In genomic region chrX:74429290-74429821, GRCm38 (mm10) we compare ENCODE assay signal across 8 mouse cellular contexts. TPM values are rescaled to one million over a fixed set of nuclear protein-coding genes. Genes with fewer than 3 reads are reported as not detected.
DNase-seq lines count a peak whose midpoint lies in the region; ATAC-seq lines count a peak whose summit lies in the region.

No protein-coding gene starts in this region.

- H3K4me2 ChIP-seq in hindbrain, embryonic 14.5 days (replicated peaks) = peak overlapping the region; percentile 61

- H3K27ac ChIP-seq in hindbrain, embryonic 14.5 days = peak overlapping the region; percentile 84

- peaks cover 15% of the 10 kb centered on the region; the same call in 1 of the 2 replicates for H3K36me3 ChIP-seq in hindbrain, embryonic 14.5 days (replicated peaks; ENCODE audit: control insufficient read depth, insufficient read depth)

- ATAC-seq in hindbrain, embryonic 14.5 days (ENCODE audit: low FRiP score) = peak; percentile 70

- no peaks in the 10 kb centered on the region for H3K9me3 ChIP-seq in hindbrain, embryonic 14.5 days (ENCODE audit: control insufficient read depth, low read length)

- WGBS in hindbrain, embryonic 14.5 days = 21% methylated on average over 22 of the region's 22 CpGs

- H3K4me1 ChIP-seq in hindbrain, embryonic 14.5 days (replicated peaks; ENCODE audit: control insufficient read depth, insufficient read depth, low read length) = peaks cover 4% of the 10 kb centered on the region; the same call in 1 of the 2 replicates

- peak; percentile 80 for DNase-seq in NIH3T3 (ENCODE audit: low read depth)
- DNase-seq in cerebellum, adult 9-11 months = peak; percentile 78
- DNase-seq in frontal cortex, postnatal 25 days (ENCODE audit: low spot score in 2 of 2) = peak; percentile 33 to 55
- peak; percentile 78 for DNase-seq in hindbrain, embryonic 14.5 days (ENCODE audit: low spot score)
- peak; percentile 21 to 40 for DNase-seq in layer of hippocampus, postnatal 25 days (ENCODE audit: extremely low spot score in 1 of 2, low spot score in 1 of 2)
- peak; percentile 73 for DNase-seq in lung, postnatal 14 days
- DNase-seq in retina, adult 2 months (ENCODE audit: low read depth, low spot score) = peak; percentile 76
- DNase-seq in thymus, postnatal 25 days = peak; percentile 72

- H3K27me3 ChIP-seq in hindbrain, embryonic 14.5 days (ENCODE audit: control insufficient read depth, insufficient read depth, low read length) = no peaks in the 10 kb centered on the region

- peak overlapping the region; percentile 54 for H3K4me3 ChIP-seq in hindbrain, embryonic 14.5 days (replicated peaks; ENCODE audit: low read length)

- H3K9ac ChIP-seq in hindbrain, embryonic 14.5 days = peak overlapping the region; percentile 58

RNA-seq across cellular contexts. Expression of gene G6pdx, which starts 0.4 kb away (rescaled TPM):
- 48.8 and 52.3 TPM in 2 replicates for polyA plus RNA-seq in hindbrain, embryonic 14.5 days (2014; fragmentation: Nextera tagmentation; extraction: Ambion mirVana)
- total RNA-seq in layer of hippocampus, postnatal 25 days (2021) = 10 to 100 TPM; 24.9 to 27.7 TPM

RNA-seq across cellular contexts. Expression of gene Ikbkg, which starts 36.3 kb away (rescaled TPM):
- 17.8 and 21.5 TPM in 2 replicates for polyA plus RNA-seq in hindbrain, embryonic 14.5 days (2014; fragmentation: Nextera tagmentation; extraction: Ambion mirVana)
- 10 to 100 TPM; 51.0 to 56.3 TPM for total RNA-seq in layer of hippocampus, postnatal 25 days (2021)

RNA-seq across cellular contexts. Expression of gene Fam3a, which starts 36.3 kb away (rescaled TPM):
- polyA plus RNA-seq in hindbrain, embryonic 14.5 days (2014; fragmentation: Nextera tagmentation; extraction: Ambion mirVana) = 33.2 and 36.0 TPM in 2 replicates
- total RNA-seq in layer of hippocampus, postnatal 25 days (2021) = 10 to 100 TPM; 17.8 to 24.9 TPM

RNA-seq across cellular contexts. Expression of gene Gm6880, which starts 51.8 kb away (rescaled TPM):
- not detected in 2 replicates for polyA plus RNA-seq in hindbrain, embryonic 14.5 days (2014; fragmentation: Nextera tagmentation; extraction: Ambion mirVana)
- total RNA-seq in layer of hippocampus, postnatal 25 days (2021) = not detected

RNA-seq across cellular contexts. Expression of gene Slc10a3, which starts 56.2 kb away (rescaled TPM):
- polyA plus RNA-seq in hindbrain, embryonic 14.5 days (2014; fragmentation: Nextera tagmentation; extraction: Ambion mirVana) = 7.1 and 9.5 TPM in 2 replicates
- total RNA-seq in layer of hippocampus, postnatal 25 days (2021) = 1 to 10 TPM; 3.0 to 3.5 TPM

Comparison
In these comparisons a context has a peak if more than half of its experiments do, and no peak if none do; other contexts are left out.
1. Peak in every context shown above with its lines: DNase-seq, ATAC-seq, H3K4me3 ChIP-seq and H3K27ac ChIP-seq.